Comparison of ENCODE assay signal across 8 mouse cellular contexts in genomic region chr16:38376841-38377249, GRCm38 (mm10). TPM values are rescaled to one million over a fixed set of nuclear protein-coding genes. Genes with fewer than 3 reads are reported as not detected.
A peak's percentile ranks its signal among the peaks of the same experiment; 100 is the strongest.
DNase-seq lines count a peak whose midpoint lies in the region; ATAC-seq and TF ChIP-seq lines count a peak whose summit lies in the region.

No protein-coding gene starts in this region.

- no peaks in the 10 kb centered on the region for H3K27me3 ChIP-seq in cerebellum, adult 2 months (ENCODE audit: control insufficient read depth, insufficient read depth, low read length)
- H3K27me3 ChIP-seq in liver, embryonic 12.5 days (replicated peaks) = no peaks in the 10 kb centered on the region
- H3K27me3 ChIP-seq in neural tube, embryonic 15.5 days (replicated peaks) = no peaks in the 10 kb centered on the region

- H3K9me3 ChIP-seq in liver, embryonic 12.5 days (replicated peaks) = no peaks in the 10 kb centered on the region
- H3K9me3 ChIP-seq in neural tube, embryonic 15.5 days (replicated peaks) = no peaks in the 10 kb centered on the region

- peak overlapping the region; percentile 70 for H3K9ac ChIP-seq in liver, embryonic 12.5 days
- H3K9ac ChIP-seq in neural tube, embryonic 15.5 days (replicated peaks) = peak overlapping the region; percentile 36; the same call in 1 of the 2 replicates

- TF ChIP-seq CTCF in cerebellum, adult 2 months (IDR thresholded peaks at IDR 0.05; ENCODE audit: borderline replicate concordance, insufficient read depth, low read depth, low read length) = no peak

- H3K4me1 ChIP-seq in cerebellum, adult 2 months (ENCODE audit: control insufficient read depth, insufficient read depth, low read length) = no peaks in the 10 kb centered on the region
- peaks cover 74% of the 10 kb centered on the region for H3K4me1 ChIP-seq in liver, embryonic 12.5 days
- H3K4me1 ChIP-seq in neural tube, embryonic 15.5 days = peaks cover 12% of the 10 kb centered on the region

- TF ChIP-seq POLR2A in cerebellum, adult 2 months (IDR thresholded peaks at IDR 0.05; ENCODE audit: borderline replicate concordance, insufficient read depth, low read length) = no peak

- 0 out of 2 replicates have a peak overlapping the region, but pooled peaks have one; percentile 4 for H3K27ac ChIP-seq in cerebellum, adult 2 months (ENCODE audit: insufficient read depth, low read length)
- H3K27ac ChIP-seq in liver, embryonic 12.5 days = peak overlapping the region; percentile 75
- H3K27ac ChIP-seq in neural tube, embryonic 15.5 days (replicated peaks) = peak overlapping the region; percentile 80

- peak overlapping the region; percentile 66 for H3K4me3 ChIP-seq in cerebellum, adult 2 months (replicated peaks; ENCODE audit: insufficient read depth, low read depth, low read length)
- H3K4me3 ChIP-seq in liver, embryonic 12.5 days = peak overlapping the region; percentile 63
- peak overlapping the region; percentile 22 for H3K4me3 ChIP-seq in neural tube, embryonic 15.5 days (replicated peaks)

- no peak for ATAC-seq in liver, embryonic 12.5 days
- ATAC-seq in neural tube, embryonic 15.5 days (ENCODE audit: low FRiP score) = peak; percentile 46

- H3K36me3 ChIP-seq in liver, embryonic 12.5 days = peaks cover 23% of the 10 kb centered on the region
- no peaks in the 10 kb centered on the region for H3K36me3 ChIP-seq in neural tube, embryonic 15.5 days

- H3K4me2 ChIP-seq in liver, embryonic 12.5 days = peak overlapping the region; percentile 70
- H3K4me2 ChIP-seq in neural tube, embryonic 15.5 days = peak overlapping the region; percentile 54

- 23% methylated on average over 8 of the region's 8 CpGs for WGBS in cerebellum, adult 2 months
- 36% methylated on average over 8 of the region's 8 CpGs for WGBS in liver, embryonic 12.5 days (ENCODE audit: insufficient replicate concordance)
- 60% methylated on average over 8 of the region's 8 CpGs for WGBS in neural tube, embryonic 15.5 days

- DNase-seq in cerebellum, adult 2 months = no peak
- DNase-seq in cerebellum, adult 8-10 months = no peak
- peak; percentile 8 for DNase-seq in T-cell, adult 2 months (ENCODE audit: low spot score)
- DNase-seq in heart, postnatal 4 days = peak; percentile 40
- DNase-seq in embryo, embryonic 10.5 days (ENCODE audit: low spot score) = no peak
- no peak for DNase-seq in spleen, postnatal 4 days (ENCODE audit: low spot score in 2 of 2)

RNA-seq across cellular contexts. Expression of gene Popdc2, which starts 14.8 kb away (rescaled TPM):
- 0.31 and 0.36 TPM in 2 replicates for polyA plus RNA-seq in cerebellum, adult 2 months (2012; rRNA removed)
- total RNA-seq in heart, postnatal 4 days (2021) = 100 to 1,000 TPM; 764 to 831 TPM
- polyA plus RNA-seq in liver, embryonic 12.5 days (2016; fragmentation: Nextera tagmentation; extraction: Ambion mirVana) = 20.3 and 24.8 TPM in 2 replicates
- 1.0 and 2.0 TPM in 2 replicates for polyA plus RNA-seq in neural tube, embryonic 15.5 days (2015; fragmentation: Nextera tagmentation; extraction: Ambion mirVana)

RNA-seq across cellular contexts. Expression of gene Gm21987, which starts 30.0 kb away (rescaled TPM):
- 0.41 TPM in 1 of 2 replicates, not detected in the other for polyA plus RNA-seq in cerebellum, adult 2 months (2012; rRNA removed)
- 1 to 10 TPM; 1.1 to 1.6 TPM for total RNA-seq in heart, postnatal 4 days (2021)
- polyA plus RNA-seq in liver, embryonic 12.5 days (2016; fragmentation: Nextera tagmentation; extraction: Ambion mirVana) = not detected in 2 replicates
- polyA plus RNA-seq in neural tube, embryonic 15.5 days (2015; fragmentation: Nextera tagmentation; extraction: Ambion mirVana) = 0.72 TPM in 1 of 2 replicates, not detected in the other

RNA-seq across cellular contexts. Expression of gene Cox17, which starts 30.1 kb away (rescaled TPM):
- polyA plus RNA-seq in cerebellum, adult 2 months (2012; rRNA removed) = 240 and 256 TPM in 2 replicates
- 100 to 1,000 TPM; 203 to 222 TPM for total RNA-seq in heart, postnatal 4 days (2021)
- 404 and 417 TPM in 2 replicates for polyA plus RNA-seq in liver, embryonic 12.5 days (2016; fragmentation: Nextera tagmentation; extraction: Ambion mirVana)
- 95.8 and 101 TPM in 2 replicates for polyA plus RNA-seq in neural tube, embryonic 15.5 days (2015; fragmentation: Nextera tagmentation; extraction: Ambion mirVana)

RNA-seq across cellular contexts. Expression of gene Maats1, which starts 34.9 kb away (rescaled TPM):
- 0.39 and 0.78 TPM in 2 replicates for polyA plus RNA-seq in cerebellum, adult 2 months (2012; rRNA removed)
- total RNA-seq in heart, postnatal 4 days (2021) = under 1 TPM in 1 of 2 experiments, not detected in 1; 0.09 TPM
- 0.05 TPM in 1 of 2 replicates, not detected in the other for polyA plus RNA-seq in liver, embryonic 12.5 days (2016; fragmentation: Nextera tagmentation; extraction: Ambion mirVana)
- 0.40 and 0.88 TPM in 2 replicates for polyA plus RNA-seq in neural tube, embryonic 15.5 days (2015; fragmentation: Nextera tagmentation; extraction: Ambion mirVana)

RNA-seq across cellular contexts. Expression of gene Pla1a, which starts 56.1 kb away (rescaled TPM):
- 1.2 and 1.6 TPM in 2 replicates for polyA plus RNA-seq in cerebellum, adult 2 months (2012; rRNA removed)
- total RNA-seq in heart, postnatal 4 days (2021) = 1 to 10 TPM; 5.8 to 5.9 TPM
- 3.4 TPM in 2 replicates for polyA plus RNA-seq in liver, embryonic 12.5 days (2016; fragmentation: Nextera tagmentation; extraction: Ambion mirVana)
- polyA plus RNA-seq in neural tube, embryonic 15.5 days (2015; fragmentation: Nextera tagmentation; extraction: Ambion mirVana) = 1.2 and 1.4 TPM in 2 replicates

Comparison
In these comparisons a context has a peak if more than half of its experiments do, and no peak if none do; other contexts are left out.
1. DNase-seq: peak in T-cell, adult 2 months (single experiment) and heart, postnatal 4 days (single experiment); none in cerebellum, adult 2 months (0 of 2), cerebellum, adult 8-10 months (single experiment), embryo, embryonic 10.5 days (single experiment) and spleen, postnatal 4 days (0 of 2).
2. H3K27ac ChIP-seq: peak in every context shown above with its lines; median percentile 80 in neural tube, embryonic 15.5 days; 75 in liver, embryonic 12.5 days; 4 in cerebellum, adult 2 months.
3. Peak in every context shown above with its lines, with median percentiles within 50 percentile points of each other: H3K4me3 ChIP-seq.